Mouse (Mus musculus) lung, adult 2 months (tissue): ENCODE measurements around the gene Frmd8.
"Not testable (repeated sequence)": the region's sequence is repeated elsewhere in the genome, so short reads cannot be mapped to it uniquely, and the experiment has no call there.

Experiments
- CTCF ChIP-seq: fragments of 200-500 bp; IDR thresholded peaks from 2 replicates; pipeline ENCODE4 v1.5.1; 2011; ENCODE audit warnings: mild to moderate bottlenecking, low read length, control low read depth; ENCODE audit not compliant: insufficient read depth
- POLR2A ChIP-seq: fragments of 200-500 bp; IDR thresholded peaks from 2 replicates; pipeline ENCODE4 v1.6.1; 2011; ENCODE audit warnings: low read depth, mild to moderate bottlenecking, control low read depth, low read length, borderline replicate concordance; ENCODE audit errors: extremely low read depth

GRCm38 (mm10) chr19:5814048-5814447, 61.0 kb downstream of the Frmd8 start:
- not testable (repeated sequence) for TF ChIP-seq CTCF, POLR2A
